ENCODE assay signal across 18 mouse cellular contexts in the genomic region with DNA sequence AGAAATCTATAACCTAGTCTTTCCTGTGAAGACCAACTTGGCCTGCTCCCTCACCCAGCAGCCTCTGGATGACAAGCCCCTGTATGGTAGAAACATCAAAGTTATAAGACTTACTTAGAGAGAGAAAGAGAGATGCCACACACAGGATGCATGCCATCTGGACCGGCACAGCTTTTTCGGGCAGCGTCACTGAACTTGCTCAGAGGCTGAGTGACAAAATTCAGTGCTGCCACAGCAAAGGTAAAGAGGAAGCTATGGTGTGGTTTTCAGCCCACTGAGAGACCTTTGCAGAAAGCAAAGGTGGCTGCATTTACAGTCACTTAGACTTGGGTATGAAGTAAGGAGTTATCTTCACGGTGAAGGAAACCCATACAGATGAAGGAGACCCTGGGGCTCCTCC. TPM values are rescaled to one million over a fixed set of nuclear protein-coding genes. Genes with fewer than 3 reads are reported as not detected.
DNase-seq lines count a peak whose midpoint lies in the region; ATAC-seq lines count a peak whose summit lies in the region.
"Had no signal": no experiment of that assay in that cellular context is flagged by ENCODE, and none has a peak within 500 bp of the region (broad histone marks: within the 10 kb centered on the region; RNA-seq: fewer than 3 reads in every experiment).

A gene (minus strand): TSS at position 218 of the 400 bp plus-strand sequence.

- ATAC-seq in activated CD4-positive, CD25-positive, alpha-beta regulatory T cell, adult 4 months: peak; percentile 70
- ATAC-seq in megakaryocyte, adult 5-6 weeks (ENCODE audit: poor library complexity, severe bottlenecking): peak; percentile 64
- no peak for ATAC-seq in cerebellum, adult (ENCODE audit: insufficient number of reproducible peaks, low FRiP score, low TSS enrichment)
- ATAC-seq: Patski had no signal

- intact Hi-C loops in left cerebral cortex, postnatal 36 days (cut with DNase I): no loop called here
- intact Hi-C loops in heart, postnatal 25 days (cut with DNase I): no loop called here

- peak; percentile 73 for DNase-seq in CD4-positive, CD25-positive, alpha-beta regulatory T cell, adult 2 months (ENCODE audit: low read depth, low spot score)
- DNase-seq in thymus, postnatal 0 days (ENCODE audit: low spot score): peak; percentile 89
- no peak for DNase-seq in left cerebral cortex, postnatal 36 days (ENCODE audit: low spot score in 2 of 2)
- no peak for DNase-seq in heart, postnatal 25 days (ENCODE audit: low spot score)
- DNase-seq in layer of hippocampus, postnatal 36 days: no peak
- DNase-seq: adrenal gland, postnatal 14 days; B cell, adult 2 months; cerebellum, adult 18-20 months; gastrocnemius, postnatal 25 days; kidney, postnatal 4 days; midbrain, embryonic 14.5 days; right cerebral cortex, postnatal 25 days had no signal

RNA-seq across cellular contexts. Expression of the gene that starts here (rescaled TPM):
- 10 to 100 TPM; 11.3 to 21.4 TPM for polyA plus RNA-seq in activated CD4-positive, CD25-positive, alpha-beta regulatory T cell, adult 4 months (2017; shearing (Covaris generic))
- total RNA-seq in megakaryocyte, adult 5-6 weeks (2015): 3.5 and 3.7 TPM in 2 replicates
- total RNA-seq in megakaryocyte, adult 5-6 weeks (2017): 9.7 and 12.6 TPM in 2 replicates
- 0.58 and 0.68 TPM in 2 replicates for polyA plus RNA-seq in thymus, postnatal 0 days (2015; fragmentation: Nextera tagmentation; extraction: Ambion mirVana)
- under 1 TPM; 0.27 to 0.86 TPM for total RNA-seq in left cerebral cortex, postnatal 36 days (2021)
- under 1 TPM; 0.23 to 0.25 TPM for total RNA-seq in heart, postnatal 25 days (2021)
- under 1 TPM; 0.25 to 0.48 TPM for total RNA-seq in layer of hippocampus, postnatal 36 days (2021)
- polyA plus RNA-seq: embryonic facial prominence, embryonic 11.5 days; kidney, embryonic 14.5 days; midbrain, embryonic 14.5 days; Patski had no signal

Comparison
In these comparisons a context has a peak if more than half of its experiments do, and no peak if none do; other contexts are left out.
1. Peak in DNase-seq in thymus, postnatal 0 days; RNA of the gene not detected or under 1 TPM.